Mouse (Mus musculus): ENCODE results near the gene Esrrg.

Esrrg gene

GRCm38 (mm10) chr1:187649871-187650270 is 41.3 kb downstream of the Esrrg start:
- DNase-seq (ENCODE audit: inconsistent ontology term) = peak; percentile 42

- no peak for DNase-seq (ENCODE audit: inconsistent ontology term)
Observed at GRCm38 (mm10) chr1:187650786-187651687, 42.4 kb downstream of the Esrrg start.

GRCm38 (mm10) chr1:187651688-187652241 is 43.2 kb downstream of the Esrrg start:
- peak; percentile 30 for DNase-seq (ENCODE audit: inconsistent ontology term)

GRCm38 (mm10) chr1:187652445-187652844 is 43.9 kb downstream of the Esrrg start:
- no peak for DNase-seq (ENCODE audit: inconsistent ontology term)

- no peak for DNase-seq (ENCODE audit: inconsistent ontology term)
Observed at GRCm38 (mm10) chr1:187653390-187653789, 44.8 kb downstream of the Esrrg start.

GRCm38 (mm10) chr1:187660963-187661362 is 52.4 kb downstream of the Esrrg start:
- DNase-seq (ENCODE audit: inconsistent ontology term) = no peak

GRCm38 (mm10) chr1:187662083-187662609 is 53.6 kb downstream of the Esrrg start:
- no peak for DNase-seq (ENCODE audit: inconsistent ontology term)

GRCm38 (mm10) chr1:187663376-187663775 is 54.8 kb downstream of the Esrrg start:
- no peak for DNase-seq (ENCODE audit: inconsistent ontology term)

GRCm38 (mm10) chr1:187664261-187664660 is 55.7 kb downstream of the Esrrg start:
- no peak for DNase-seq (ENCODE audit: inconsistent ontology term)

GRCm38 (mm10) chr1:187665901-187666600 is 57.5 kb downstream of the Esrrg start:
- DNase-seq (ENCODE audit: inconsistent ontology term) = no peak

- DNase-seq (ENCODE audit: inconsistent ontology term) = no peak
Observed at GRCm38 (mm10) chr1:187669746-187670145, 61.2 kb downstream of the Esrrg start.

- peak; percentile 46 for DNase-seq (ENCODE audit: inconsistent ontology term)
Observed at GRCm38 (mm10) chr1:187672446-187672845, 63.9 kb downstream of the Esrrg start.

GRCm38 (mm10) chr1:187674771-187675186 is 66.2 kb downstream of the Esrrg start:
- DNase-seq (ENCODE audit: inconsistent ontology term) = no peak

GRCm38 (mm10) chr1:187676626-187677025 is 68.0 kb downstream of the Esrrg start:
- DNase-seq (ENCODE audit: inconsistent ontology term) = no peak

GRCm38 (mm10) chr1:187679246-187679645 is 70.7 kb downstream of the Esrrg start:
- DNase-seq (ENCODE audit: inconsistent ontology term) = no peak

- DNase-seq (ENCODE audit: inconsistent ontology term) = peak; percentile 12
Observed at GRCm38 (mm10) chr1:187684519-187684918, 75.9 kb downstream of the Esrrg start.

- no peak for DNase-seq (ENCODE audit: inconsistent ontology term)
Observed at GRCm38 (mm10) chr1:187691846-187692525, 83.4 kb downstream of the Esrrg start.

- no peak for DNase-seq (ENCODE audit: inconsistent ontology term)
Observed at GRCm38 (mm10) chr1:187694865-187695264, 86.3 kb downstream of the Esrrg start.

- DNase-seq (ENCODE audit: inconsistent ontology term) = no peak
Observed at GRCm38 (mm10) chr1:187698201-187698600, 89.6 kb downstream of the Esrrg start.

GRCm38 (mm10) chr1:187700963-187701362 is 92.4 kb downstream of the Esrrg start:
- DNase-seq (ENCODE audit: inconsistent ontology term) = no peak

GRCm38 (mm10) chr1:187704921-187705320 is 96.3 kb downstream of the Esrrg start:
- peak; percentile 55 for DNase-seq (ENCODE audit: inconsistent ontology term)

GRCm38 (mm10) chr1:187705348-187705747 is 96.8 kb downstream of the Esrrg start:
- no peak for DNase-seq (ENCODE audit: inconsistent ontology term)

All from Muller cell, postnatal 12 days (primary cell).